Mouse (Mus musculus): ENCODE data around the gene Sipa1l3.

GRCm38 (mm10) chr7:29457772-29458171 lies 60.7 kb downstream of the Sipa1l3 start:
- TF ChIP-seq POLR2A (IDR thresholded peaks at IDR 0.05; ENCODE audit: control insufficient read depth, low read depth, low read length): no peak
- TF ChIP-seq CTCF (IDR thresholded peaks at IDR 0.05; ENCODE audit: control insufficient read depth, insufficient read depth, insufficient replicate concordance, low read depth, low read length): no peak

Measured in testis, adult 2 months (tissue).